Mouse (Mus musculus) embryonic stem cell, embryonic (primary cell): Measurements from ENCODE around the gene Icam2.

Experiments
- CTCF ChIA-PET, 4 experiments: fragments of 300-600 bp in 2 of 4; fragments of 350-600 bp in 2 of 4; sonication (Branson Sonifier 250); formaldehyde crosslinking; loops; one replicate each; lab custom pipeline; 2022; ENCODE audit warnings: inconsistent platforms in 2 of 4; lab: Charles Lee
- POLR2A ChIA-PET, 4 experiments: fragments of 300-600 bp in 2 of 4; fragments of 350-600 bp in 2 of 4; sonication (Branson Sonifier 250); formaldehyde crosslinking; loops; one replicate each; lab custom pipeline; 2022; ENCODE audit warnings: antibody characterized with exemption in 4 of 4, inconsistent platforms in 1 of 4; lab: Charles Lee

Icam2 gene

GRCm38 (mm10) chr11:106410011-106410410 lies 22.1 kb upstream of the Icam2 start:
- CTCF ChIA-PET = interaction anchor here (0.7 to 1.7 kb wide), 6 partner anchors 9 to 218 kb away, joined by 3 to 11 read pairs (median 4); partner anchors contain the start of gene Tex2 (in 1 of the 4)
- POLR2A ChIA-PET = interaction anchor here in 3 of 4 experiments (1.0 to 2.3 kb wide), 3 partner anchors 91 to 92 kb away, joined by 4 to 12 read pairs (median 9); no protein-coding TSS in a partner anchor

DNA sequence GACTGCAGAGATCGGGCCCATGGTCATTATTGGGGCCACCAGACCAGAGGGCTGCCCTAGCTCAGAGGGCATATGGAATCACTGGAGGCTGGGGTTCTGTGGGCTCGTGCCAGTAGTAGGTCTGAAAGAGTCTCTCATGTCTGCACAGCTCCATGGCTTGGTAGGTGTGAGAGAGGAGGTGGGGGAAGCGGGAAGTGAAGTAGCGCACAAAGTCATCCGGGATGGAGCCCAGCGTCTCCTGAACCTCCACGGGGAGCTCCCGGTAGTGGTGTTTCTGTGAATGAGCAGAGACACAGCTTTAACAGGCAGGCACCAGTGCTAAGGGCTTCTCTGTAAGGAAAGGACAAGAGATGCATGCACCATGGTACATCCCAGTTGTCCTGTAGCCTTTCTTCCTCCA lies 10.6 kb upstream of the Icam2 start:
- CTCF ChIA-PET = interaction anchor here in 3 of 4 experiments (0.6 to 3.0 kb wide), 8 partner anchors 17 to 471 kb away, joined by 3 to 12 read pairs (median 6); no protein-coding TSS in a partner anchor
- POLR2A ChIA-PET = interaction anchor here in 2 of 4 experiments (0.5 to 2.2 kb wide), 3 partner anchors 76 to 344 kb away, joined by 4 to 8 read pairs (median 7); no protein-coding TSS in a partner anchor

DNA sequence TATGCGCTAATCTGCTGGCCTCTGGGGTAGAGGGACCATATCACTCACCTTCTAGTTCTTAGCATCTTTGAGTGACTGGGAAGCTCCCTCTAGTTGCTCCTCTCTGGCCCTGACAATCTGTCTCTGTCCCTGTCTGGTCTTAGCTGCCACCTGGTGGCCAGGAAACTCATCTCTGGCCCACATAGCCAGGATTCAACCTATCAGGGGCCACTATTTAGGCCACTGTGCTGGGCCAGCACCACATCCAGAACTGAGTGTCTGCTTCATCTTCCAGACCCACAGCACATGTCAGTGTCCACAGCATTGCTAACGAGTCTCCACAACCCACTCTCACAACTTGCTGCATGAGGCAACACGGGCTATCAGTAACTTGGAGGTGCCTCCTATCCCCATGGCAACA lies 9.8 kb upstream of the Icam2 start:
- ChIA-PET POLR2A (interaction anchor here (0.5 to 2.2 kb wide), 8 partner anchors 11 to 345 kb away, joined by 3 to 8 read pairs (median 4); no protein-coding TSS in a partner anchor), CTCF (interaction anchor here (0.6 to 3.0 kb wide), 12 partner anchors 21 to 312 kb away, joined by 3 to 14 read pairs (median 6); no protein-coding TSS in a partner anchor)

DNA sequence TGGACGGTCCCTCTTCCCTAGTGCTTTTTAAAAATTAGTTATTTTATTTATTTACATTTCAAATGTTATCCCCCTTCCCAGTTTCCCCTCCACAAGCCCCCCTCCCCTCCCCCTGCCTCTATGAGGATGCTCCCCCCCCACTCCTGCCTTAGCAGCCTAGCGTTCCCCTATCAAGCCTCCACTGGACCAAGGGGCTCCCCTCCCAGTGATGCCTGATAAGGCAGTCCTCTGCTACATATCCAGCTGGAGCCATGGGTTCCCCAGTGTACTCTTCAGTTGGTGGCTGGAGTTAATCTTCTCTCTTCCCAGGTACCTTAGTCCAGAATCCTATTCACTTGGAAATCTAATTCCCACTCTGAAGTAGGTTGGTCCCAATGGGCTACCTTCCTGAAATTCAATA lies 6.2 kb upstream of the Icam2 start:
- POLR2A ChIA-PET = interaction anchor here in 3 of 4 experiments (0.6 to 3.3 kb wide), 4 partner anchors 12 to 1019 kb away, joined by 3 to 17 read pairs (median 5); no protein-coding TSS in a partner anchor

GRCm38 (mm10) chr11:106393331-106393616 lies 5.4 kb upstream of the Icam2 start:
- CTCF ChIA-PET = interaction anchor here (0.6 to 2.4 kb wide), 11 partner anchors 27 to 364 kb away, joined by 3 to 8 read pairs (median 4); partner anchors contain the start of gene Ern1 (in 1 of the 4)
- POLR2A ChIA-PET = interaction anchor here in 2 of 4 experiments (0.6 to 3.3 kb wide), 4 partner anchors 107 to 184 kb away, joined by 3 to 17 read pairs (median 4); no protein-coding TSS in a partner anchor

More for the DNA sequence above, 6.2 kb upstream of the Icam2 start:
- CTCF ChIA-PET = interaction anchor here in 1 of 4 experiments (0.6 kb wide), 1 partner anchor 200 kb away, joined by 4 read pairs; no protein-coding TSS in a partner anchor

- ChIA-PET CTCF (interaction anchor here (0.5 to 2.4 kb wide), 15 partner anchors 26 to 365 kb away, joined by 3 to 8 read pairs (median 3); partner anchors contain the start of gene Ern1 (in 1 of the 4)), POLR2A (interaction anchor here in 2 of 4 experiments (0.6 to 3.3 kb wide), 6 partner anchors 108 to 335 kb away, joined by 3 to 17 read pairs (median 3); no protein-coding TSS in a partner anchor)
Measured at GRCm38 (mm10) chr11:106392597-106393330, 4.9 kb upstream of the Icam2 start.

GRCm38 (mm10) chr11:106391546-106392188 lies 3.8 kb upstream of the Icam2 start:
- CTCF ChIA-PET = interaction anchor here in 3 of 4 experiments (0.6 to 2.4 kb wide), 14 partner anchors 9 to 955 kb away, joined by 3 to 15 read pairs (median 4); no protein-coding TSS in a partner anchor
- POLR2A ChIA-PET = interaction anchor here in 1 of 4 experiments (1.2 to 1.6 kb wide), 2 partner anchors 109 to 175 kb away, joined by 4 read pairs; partner anchors contain the start of genes Ccdc47 and Ddx42

DNA sequence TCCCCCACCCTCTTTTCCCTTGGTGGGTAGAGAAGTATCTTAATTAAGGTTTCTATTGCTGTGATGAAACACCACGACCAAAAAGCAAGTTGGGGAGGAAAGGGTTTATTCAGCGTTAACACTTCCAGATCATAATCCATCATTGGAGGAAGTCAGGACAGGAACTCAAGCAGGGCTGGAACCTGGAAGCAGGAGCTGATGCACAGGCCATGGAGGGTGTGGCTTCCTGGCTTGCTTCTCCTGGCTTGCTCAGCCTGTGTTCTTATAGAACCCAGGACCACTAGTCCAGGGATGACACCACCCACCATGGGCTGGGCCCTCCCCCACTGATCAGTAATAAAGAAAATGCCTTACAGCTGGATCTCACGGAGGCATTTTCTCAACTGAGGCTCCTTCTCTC lies 2.9 kb upstream of the Icam2 start:
- ChIA-PET POLR2A (interaction anchor here in 2 of 4 experiments (0.7 to 1.6 kb wide), 4 partner anchors 10 to 175 kb away, joined by 3 to 4 read pairs (median 4); partner anchors contain the start of genes Ccdc47 (in 1 of the 2) and Ddx42 (in 1 of the 2)), CTCF (interaction anchor here in 3 of 4 experiments (0.6 to 2.6 kb wide), 11 partner anchors 10 to 954 kb away, joined by 3 to 8 read pairs (median 3); no protein-coding TSS in a partner anchor)

GRCm38 (mm10) chr11:106389611-106390010 lies 1.7 kb upstream of the Icam2 start:
- POLR2A ChIA-PET = interaction anchor here in 2 of 4 experiments (0.7 to 3.7 kb wide), 5 partner anchors 11 to 397 kb away, joined by 3 to 20 read pairs (median 4); partner anchors contain the start of genes Ccdc47 (in 1 of the 2) and Ddx42 (in 1 of the 2)
- CTCF ChIA-PET = interaction anchor here in 2 of 4 experiments (1.3 to 2.6 kb wide), 3 partner anchors 23 to 60 kb away, joined by 3 to 8 read pairs (median 4); no protein-coding TSS in a partner anchor

- POLR2A ChIA-PET = interaction anchor here (0.6 to 3.7 kb wide), 21 partner anchors 9 to 428 kb away, joined by 3 to 20 read pairs (median 3); no protein-coding TSS in a partner anchor
- CTCF ChIA-PET = interaction anchor here in 2 of 4 experiments (0.7 to 1.7 kb wide), 5 partner anchors 19 to 240 kb away, joined by 3 to 6 read pairs (median 4); no protein-coding TSS in a partner anchor
Measured at GRCm38 (mm10) chr11:106387020-106387419, 855 bp downstream of the Icam2 start.

- CTCF ChIA-PET = interaction anchor here in 2 of 4 experiments (1.0 to 1.7 kb wide), 4 partner anchors 20 to 241 kb away, joined by 3 to 6 read pairs (median 4); no protein-coding TSS in a partner anchor
- POLR2A ChIA-PET = interaction anchor here in 3 of 4 experiments (0.6 to 3.7 kb wide), 16 partner anchors 9 to 427 kb away, joined by 3 to 20 read pairs (median 3); no protein-coding TSS in a partner anchor
Measured at GRCm38 (mm10) chr11:106386409-106386808, 1.5 kb downstream of the Icam2 start.

DNA sequence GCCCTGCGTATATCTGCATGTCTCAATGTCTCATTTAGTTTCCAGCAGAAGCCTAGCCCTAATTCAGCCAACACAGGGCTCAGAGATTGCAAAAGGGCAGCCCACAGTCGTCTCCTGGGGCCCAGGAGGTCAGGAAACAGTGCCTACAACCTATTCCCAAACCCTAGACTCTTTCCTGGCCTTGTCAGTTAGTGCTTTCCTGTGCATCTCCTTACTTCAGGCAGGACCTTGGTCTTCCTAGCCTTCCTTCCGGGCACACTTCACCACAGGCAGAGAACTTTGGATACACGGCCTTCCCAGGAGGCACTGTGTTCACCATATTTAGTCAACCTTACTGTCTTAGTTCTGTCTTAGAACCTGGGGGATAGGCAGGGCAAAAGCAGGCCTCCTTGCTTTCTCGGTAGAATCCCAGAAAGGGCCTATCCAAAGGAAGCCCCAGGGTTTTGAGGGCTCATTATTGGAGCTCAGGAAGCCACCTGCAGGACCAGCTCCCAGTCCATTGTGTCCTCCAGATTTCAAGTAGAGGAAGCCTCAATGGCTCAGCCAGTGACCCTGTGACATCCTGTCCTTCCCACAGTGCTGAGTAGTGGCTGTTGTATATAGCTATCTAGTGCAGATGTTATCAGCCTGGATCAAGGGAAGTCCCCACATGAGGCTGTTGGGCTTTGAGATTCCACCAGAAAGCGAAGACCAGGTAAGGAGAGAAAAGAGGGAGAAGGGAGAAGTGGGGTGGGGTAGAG lies 4.7 kb downstream of the Icam2 start:
- CTCF ChIA-PET = interaction anchor here in 2 of 4 experiments (0.8 to 1.7 kb wide), 2 partner anchors 17 to 162 kb away, joined by 3 to 9 read pairs; no protein-coding TSS in a partner anchor
- POLR2A ChIA-PET = interaction anchor here in 2 of 4 experiments (0.6 to 1.5 kb wide), 3 partner anchors 103 to 406 kb away, joined by 3 to 6 read pairs (median 4); partner anchors contain the start of genes Cep95 (in 1 of the 2) and Ddx5 (in 1 of the 2)

- POLR2A ChIA-PET = interaction anchor here in 2 of 4 experiments (0.6 to 1.1 kb wide), 2 partner anchors 12 to 407 kb away, joined by 3 to 4 read pairs; partner anchors contain the start of genes Cep95 (in 1 of the 2) and Ddx5 (in 1 of the 2)
- CTCF ChIA-PET = no interaction called here
Measured at GRCm38 (mm10) chr11:106382424-106382823, 5.5 kb downstream of the Icam2 start.

DNA sequence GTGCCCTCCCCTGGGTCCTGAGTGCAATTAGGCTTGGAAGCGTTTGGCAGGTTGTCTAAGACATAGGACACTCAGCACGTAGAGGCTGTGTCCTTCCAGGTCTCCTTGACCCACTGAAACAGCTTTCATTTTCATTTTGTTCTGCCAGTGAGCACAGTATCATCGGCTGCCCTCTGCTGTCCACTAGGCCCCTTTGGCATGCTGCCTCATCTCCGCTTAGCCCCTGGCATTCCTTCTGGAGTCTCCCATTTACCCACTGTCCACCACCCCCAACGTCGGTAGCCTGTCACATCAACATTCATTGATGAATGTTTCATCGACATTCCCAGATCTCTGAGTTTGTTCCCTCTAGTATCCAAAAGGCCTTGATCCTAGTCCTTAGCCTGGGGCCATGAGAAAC lies 6.0 kb downstream of the Icam2 start:
- POLR2A ChIA-PET = interaction anchor here in 1 of 4 experiments (1.1 kb wide), 1 partner anchor 13 kb away, joined by 3 read pairs; no protein-coding TSS in a partner anchor

GRCm38 (mm10) chr11:106381011-106381410 lies 6.9 kb downstream of the Icam2 start:
- ChIA-PET POLR2A (interaction anchor here in 3 of 4 experiments (0.6 to 1.3 kb wide), 3 partner anchors 14 to 395 kb away, joined by 3 to 11 read pairs (median 6); no protein-coding TSS in a partner anchor), CTCF (interaction anchor here in 3 of 4 experiments (0.5 to 1.1 kb wide), 8 partner anchors 10 to 362 kb away, joined by 3 read pairs; no protein-coding TSS in a partner anchor)

More for the DNA sequence above, 6.0 kb downstream of the Icam2 start:
- CTCF ChIA-PET = no interaction called here

- ChIA-PET POLR2A (interaction anchor here in 1 of 4 experiments (0.6 kb wide), 1 partner anchor 126 kb away, joined by 3 read pairs; no protein-coding TSS in a partner anchor), CTCF (interaction anchor here in 1 of 4 experiments (0.6 kb wide), 2 partner anchors 9 to 226 kb away, joined by 3 read pairs; no protein-coding TSS in a partner anchor)
Measured at GRCm38 (mm10) chr11:106374979-106375378, 12.9 kb downstream of the Icam2 start.
